Mouse (Mus musculus) heart, adult 2 months (tissue): ENCODE results near the gene Entpd5.

Experiments
- CTCF ChIP-seq: fragments of 200-600 bp; IDR thresholded peaks from 2 replicates; pipeline ENCODE4 v1.8.1; 2022; ENCODE audit warnings: antibody characterized with exemption, mild to moderate bottlenecking, moderate library complexity
- POLR2A ChIP-seq: fragments of 200-500 bp; IDR thresholded peaks from 2 replicates; pipeline ENCODE4 v1.6.1; 2011; ENCODE audit warnings: mild to moderate bottlenecking, low read depth, low read length, control low read depth; ENCODE audit not compliant: insufficient read depth

DNA sequence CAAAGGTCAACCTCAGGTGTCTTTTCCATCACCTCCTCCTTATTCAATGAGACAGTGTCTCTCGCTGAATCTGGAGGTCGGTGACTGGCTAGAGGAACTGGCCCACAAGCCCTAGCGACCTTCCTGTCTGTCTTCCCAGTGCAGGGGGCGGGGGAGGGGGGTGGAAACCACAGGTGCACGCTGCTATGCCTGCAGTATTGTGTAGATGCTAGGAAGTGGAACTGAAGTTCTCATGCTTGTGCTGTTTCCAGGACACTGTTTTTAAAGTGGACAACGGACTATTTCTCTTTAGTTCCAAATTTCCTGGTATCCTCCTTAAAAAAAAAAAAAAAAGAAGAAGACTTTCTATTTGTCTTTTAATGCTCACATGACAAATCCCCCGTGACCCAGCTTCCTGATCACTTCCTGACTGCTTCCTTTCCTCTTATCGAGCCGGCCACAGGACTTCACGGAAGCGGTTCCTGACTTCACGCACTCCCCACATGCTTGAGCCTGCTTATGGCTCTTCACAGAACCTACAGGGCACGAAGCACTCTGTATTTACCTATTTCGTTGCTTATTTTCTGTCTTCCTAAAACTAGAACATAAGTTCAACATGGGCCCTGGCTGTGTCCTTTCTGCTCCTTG, 19.9 kb downstream of the Entpd5 start:
- TF ChIP-seq CTCF, result no peak
- TF ChIP-seq POLR2A, result no peak
